In the genomic region with DNA sequence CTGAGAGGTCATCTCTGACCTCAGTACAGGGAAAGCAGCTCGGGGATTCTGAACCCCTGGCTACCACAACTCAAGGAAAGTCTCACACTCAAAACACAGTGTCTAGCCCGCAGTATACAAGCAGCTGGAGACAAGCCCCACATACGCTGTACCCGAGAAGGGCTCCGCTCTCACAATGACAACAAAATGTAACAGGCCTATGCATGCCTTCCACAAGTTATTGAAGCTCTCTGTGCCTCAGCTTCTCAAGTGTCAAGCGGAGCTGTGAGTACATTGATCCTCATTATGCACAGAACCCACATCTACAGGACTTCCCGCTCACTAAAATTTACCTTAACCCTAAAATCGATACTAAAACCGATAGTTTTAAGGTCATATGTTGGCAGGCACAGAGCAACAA, we compare ENCODE assay signal across 18 mouse cellular contexts. TPM values are rescaled to one million over a fixed set of nuclear protein-coding genes. Genes with fewer than 3 reads are reported as not detected.
A peak's percentile ranks its signal among the peaks of the same experiment; 100 is the strongest.
DNase-seq lines count a peak whose midpoint lies in the region; ATAC-seq and TF ChIP-seq lines count a peak whose summit lies in the region.
"Had no signal": no experiment of that assay in that cellular context is flagged by ENCODE, and none has a peak within 500 bp of the region (broad histone marks: within the 10 kb centered on the region; RNA-seq: fewer than 3 reads in every experiment).

No protein-coding gene starts in this region.

- no peak for TF ChIP-seq EP300 in CH12.LX (IDR thresholded peaks at IDR 0.05; ENCODE audit: low read length)
- TF ChIP-seq EP300 in stomach, postnatal 0 days (optimal IDR thresholded peaks at IDR 0.05): no peak

- no peaks in the 10 kb centered on the region for H3K79me2 ChIP-seq in C2C12 (ENCODE audit: control insufficient read depth, insufficient read depth)
- H3K79me2 ChIP-seq in CH12.LX (replicated peaks; ENCODE audit: control insufficient read depth, extremely low read depth, insufficient read depth, poor library complexity, severe bottlenecking): peaks cover 82% of the 10 kb centered on the region
- no peaks in the 10 kb centered on the region for H3K79me2 ChIP-seq in myocyte (ENCODE audit: control insufficient read depth, insufficient read depth)

- dilution Hi-C loops in CH12.LX (cut with MboI; ENCODE audit: extremely low pct_ligation_motif_present, extremely low pct_unique_long_range_greater_than_20kb, low sequenced_read_pairs): no loop called here

- H3K9ac ChIP-seq in CH12.LX (ENCODE audit: insufficient read depth, low read depth): peak overlapping the region; percentile 84
- no peak overlapping the region for H3K9ac ChIP-seq in stomach, postnatal 0 days (ENCODE audit: low read length)
- H3K9ac ChIP-seq: hindbrain, embryonic 12.5 days had no signal

- peaks cover 9% of the 10 kb centered on the region for H3K9me3 ChIP-seq in CH12.LX (replicated peaks; ENCODE audit: low read length)
- no peaks in the 10 kb centered on the region for H3K9me3 ChIP-seq in stomach, postnatal 0 days (ENCODE audit: control insufficient read depth, low read length)
- H3K9me3 ChIP-seq: hindbrain, embryonic 12.5 days had no signal

- H3K36me3 ChIP-seq in C2C12 (ENCODE audit: control insufficient read depth, insufficient read depth) (no peaks in the 10 kb centered on the region), CH12.LX (replicated peaks in 1 of 2; ENCODE audit: control insufficient read depth in 1 of 2, insufficient read depth in 1 of 2, low read length in 1 of 2) (peaks cover 10 to 83% of the 10 kb centered on the region in 2 experiments), myocyte (ENCODE audit: control insufficient read depth, insufficient read depth) (no peaks in the 10 kb centered on the region)
- H3K36me3 ChIP-seq in stomach, postnatal 0 days (ENCODE audit: control insufficient read depth, insufficient read depth, low read length): no peaks in the 10 kb centered on the region
- H3K36me3 ChIP-seq: hindbrain, embryonic 12.5 days had no signal

- no peaks in the 10 kb centered on the region for H3K79me3 ChIP-seq in C2C12 (ENCODE audit: low read depth)

- no peak for TF ChIP-seq RAD21 in CH12.LX (IDR thresholded peaks at IDR 0.05; ENCODE audit: low read depth, low read length)

- H3K4me2 ChIP-seq in CH12.LX (ENCODE audit: insufficient read depth, low read depth, poor library complexity, severe bottlenecking) (peak overlapping the region; percentile 79; the same call in 1 of the 2 replicates), myocyte (ENCODE audit: low read depth) (peak overlapping the region; percentile 62)
- 0 out of 2 replicates have a peak overlapping the region, but pooled peaks have one; percentile 20 for H3K4me2 ChIP-seq in stomach, postnatal 0 days (replicated peaks; ENCODE audit: low read depth)
- H3K4me2 ChIP-seq: hindbrain, embryonic 12.5 days had no signal

- H3K27ac ChIP-seq in CH12.LX (ENCODE audit: insufficient read depth, low read depth): peak overlapping the region; percentile 100
- peak overlapping the region; percentile 63 for H3K27ac ChIP-seq in stomach, postnatal 0 days (replicated peaks)
- H3K27ac ChIP-seq: hindbrain, embryonic 12.5 days had no signal

- H3ac ChIP-seq in C2C12 (ENCODE audit: control insufficient read depth, insufficient read length, low read depth) (peak overlapping the region; percentile 1), myocyte (ENCODE audit: control insufficient read depth, insufficient read length) (no peak overlapping the region)

- H3K4me1 ChIP-seq in CH12.LX (ENCODE audit: control insufficient read depth in 1 of 2, insufficient read depth in 2 of 2): peaks cover 47 to 98% of the 10 kb centered on the region in 2 experiments
- H3K4me1 ChIP-seq in stomach, postnatal 0 days (replicated peaks; ENCODE audit: control insufficient read depth, insufficient read depth): peaks cover 2% of the 10 kb centered on the region; the same call in 1 of the 2 replicates

- in situ Hi-C loops in CH12.LX (cut with MboI; ENCODE audit: low pct_ligation_motif_present, low pct_unique_long_range_greater_than_20kb, low sequenced_read_pairs): no loop called here

- H3K4me3 ChIP-seq in C2C12 (ENCODE audit: insufficient read depth, poor library complexity, severe bottlenecking) (no peak overlapping the region), CH12.LX (replicated peaks in 1 of 3; ENCODE audit: low read depth in 2 of 3, low read length in 2 of 3, poor library complexity in 1 of 3) (no peak overlapping the region), myocyte (no peak overlapping the region)
- H3K4me3 ChIP-seq in stomach, postnatal 0 days (ENCODE audit: low read depth, low read length): no peak overlapping the region
- H3K4me3 ChIP-seq: hindbrain, embryonic 12.5 days had no signal

- ATAC-seq in stomach, postnatal 0 days (ENCODE audit: low FRiP score, low TSS enrichment): no peak
- ATAC-seq: forebrain, embryonic 14.5 days; hindbrain, embryonic 16.5 days; inflammation-experienced regulatory T-cells, adult 6 months had no signal

- no peak for TF ChIP-seq CTCF in C2C12 (IDR thresholded peaks at IDR 0.05; ENCODE audit: control insufficient read depth, insufficient read depth, insufficient read length)
- TF ChIP-seq CTCF in CH12.LX (conservative IDR thresholded peaks at IDR 0.05 in 1 of 2, IDR thresholded peaks at IDR 0.05 in 1 of 2; ENCODE audit: low read depth in 2 of 2, low read length in 2 of 2): no peak
- no peak for TF ChIP-seq CTCF in stomach, postnatal 0 days (IDR thresholded peaks at IDR 0.05; ENCODE audit: low read depth)

- H3K27me3 ChIP-seq in C2C12 (ENCODE audit: control insufficient read depth, insufficient read depth, insufficient read length) (no peaks in the 10 kb centered on the region), CH12.LX (replicated peaks) (no peaks in the 10 kb centered on the region), myocyte (ENCODE audit: control insufficient read depth, insufficient read depth, insufficient read length) (no peaks in the 10 kb centered on the region)
- H3K27me3 ChIP-seq in stomach, postnatal 0 days (ENCODE audit: control insufficient read depth, insufficient read depth, low read length): no peaks in the 10 kb centered on the region
- H3K27me3 ChIP-seq: hindbrain, embryonic 12.5 days had no signal

- 69% methylated on average over 9 of the region's 9 CpGs for WGBS in stomach, postnatal 0 days

- TF ChIP-seq POLR2A in CH12.LX (IDR thresholded peaks at IDR 0.05; ENCODE audit: low read depth, low read length) (no peak), myocyte (IDR thresholded peaks at IDR 0.05; ENCODE audit: insufficient read length, low read depth) (no peak)

- DNase-seq in CH12.LX (ENCODE audit: extremely low read depth): no peak
- DNase-seq in stomach, postnatal 0 days (ENCODE audit: low spot score): no peak
- DNase-seq in heart, adult 8-10 months (ENCODE audit: low spot score): no peak
- no peak for DNase-seq in cerebellum, adult 11-12 months
- DNase-seq: adrenal gland, adult 2 months; adrenal gland, postnatal 25 days; cerebellum, adult 2 months; cerebellum, postnatal 10 days; gastrocnemius, postnatal 10 days; heart, postnatal 10 days; heart, postnatal 4 days; kidney, adult 18-20 months had no signal

TF ChIP-seq in C2C12, 6 proteins besides CTCF, POLR2A, EP300 and RAD21:
- TF ChIP-seq MYOD1 (IDR thresholded peaks at IDR 0.05; ENCODE audit: control insufficient read depth, insufficient read length, low read depth) (no peak), MAX (IDR thresholded peaks at IDR 0.05) (no peak), MYOG (IDR thresholded peaks at IDR 0.05; ENCODE audit: control insufficient read depth, extremely low read depth, insufficient read length) (no peak), CEBPB (IDR thresholded peaks at IDR 0.05; ENCODE audit: low read depth) (no peak), USF1 (IDR thresholded peaks at IDR 0.05; ENCODE audit: low read depth) (no peak), FOSL1 (IDR thresholded peaks at IDR 0.05; ENCODE audit: insufficient read depth, low read length, poor library complexity, severe bottlenecking) (no peak)

TF ChIP-seq in CH12.LX, 34 proteins besides CTCF, POLR2A, EP300 and RAD21 (continues in another document):
- TF ChIP-seq TBP (conservative IDR thresholded peaks at IDR 0.05; ENCODE audit: low read depth, low read length): no peak
- peak; percentile 45; the same call in 1 of the 2 replicates for TF ChIP-seq IRF4 (IDR thresholded peaks at IDR 0.05; ENCODE audit: low read depth, low read length)
- no peak for TF ChIP-seq MYC (IDR thresholded peaks at IDR 0.05; ENCODE audit: low read depth, low read length)
- 0 out of 2 replicates have a peak, but pooled peaks have one; percentile 14 for TF ChIP-seq MXI1 (IDR thresholded peaks at IDR 0.05; ENCODE audit: low read depth, low read length)
- TF ChIP-seq SMC3 (IDR thresholded peaks at IDR 0.05; ENCODE audit: low read depth, low read length): no peak
- no peak for TF ChIP-seq MAX (IDR thresholded peaks at IDR 0.05; ENCODE audit: low read length)
- peak; percentile 50; the same call in 1 of the 2 replicates for TF ChIP-seq MEF2A (IDR thresholded peaks at IDR 0.05; ENCODE audit: borderline replicate concordance, low read depth, low read length)
- TF ChIP-seq MAZ (IDR thresholded peaks at IDR 0.05; ENCODE audit: low read depth, low read length): 0 out of 2 replicates have a peak, but pooled peaks have one; percentile 20
- TF ChIP-seq CHD1 (IDR thresholded peaks at IDR 0.05; ENCODE audit: low read depth, low read length): peak; percentile 73

TF ChIP-seq in myocyte, 11 proteins besides CTCF, POLR2A, EP300 and RAD21 (continues in another document):
- no peak for TF ChIP-seq MAX (IDR thresholded peaks at IDR 0.05; ENCODE audit: low read depth)
- no peak for TF ChIP-seq CEBPB (IDR thresholded peaks at IDR 0.05; ENCODE audit: insufficient read depth, poor library complexity, severe bottlenecking)
- TF ChIP-seq REST (IDR thresholded peaks at IDR 0.05; ENCODE audit: insufficient read depth, insufficient read length): no peak
- TF ChIP-seq TCF3 (IDR thresholded peaks at IDR 0.05; ENCODE audit: insufficient read length, low read depth): no peak
- no peak for TF ChIP-seq E2F4 (IDR thresholded peaks at IDR 0.05; ENCODE audit: insufficient read depth)
- TF ChIP-seq USF1 (IDR thresholded peaks at IDR 0.05; ENCODE audit: low read depth): no peak
- TF ChIP-seq MYOD1 (IDR thresholded peaks at IDR 0.05; ENCODE audit: control insufficient read depth in 1 of 3, insufficient read length in 2 of 3, low read depth in 2 of 3): no peak
- TF ChIP-seq TCF12 (IDR thresholded peaks at IDR 0.05; ENCODE audit: insufficient read depth, poor library complexity, severe bottlenecking): no peak
- no peak for TF ChIP-seq MYOG (IDR thresholded peaks at IDR 0.05; ENCODE audit: control insufficient read depth in 1 of 3, insufficient read depth in 1 of 3, insufficient read length in 2 of 3, low read depth in 2 of 3)
- no peak for TF ChIP-seq SRF (IDR thresholded peaks at IDR 0.05; ENCODE audit: control insufficient read depth, insufficient read length, low read depth)

RNA-seq across cellular contexts. Expression of gene Mreg, which starts 8.9 kb away (rescaled TPM):
- 1.6 TPM for polyA plus RNA-seq in C2C12 (2012; fragmentation: generic; extraction: Trizol)
- total RNA-seq in CH12.LX (2012; rRNA removed): 46.4 and 50.6 TPM in 2 replicates
- total RNA-seq in CH12.LX (2014; rRNA removed): 51.9 and 52.4 TPM in 2 replicates
- 64.3 and 69.8 TPM in 2 replicates for polyA plus RNA-seq in CH12.LX (2012; ENCODE audit: insufficient read length, low read depth)
- polyA plus RNA-seq in myocyte (2012; fragmentation: generic; extraction: Trizol): 2.0 TPM
- polyA plus RNA-seq in stomach, postnatal 0 days (2015; fragmentation: Nextera tagmentation; extraction: Ambion mirVana): 34.6 and 37.7 TPM in 2 replicates
- total RNA-seq in heart, adult 8-10 months (2022): 10 to 100 TPM; 33.3 to 40.4 (median 37.5) TPM

Comparison
In these comparisons a context has a peak if more than half of its experiments do, and no peak if none do; other contexts are left out.
1. H3K4me2 ChIP-seq: peak in every context shown above with its lines; median percentile 79 in CH12.LX; 62 in myocyte; 20 in stomach, postnatal 0 days.
2. RNA of gene Mreg, which starts 8.9 kb away (polyA plus RNA-seq): 64.3 to 69.8 TPM in CH12.LX and 34.6 to 37.7 TPM in stomach, postnatal 0 days; 2.0 TPM in myocyte (single experiment) and 1.6 TPM in C2C12 (single experiment); every median in the first group is over 10 times any median in the second.